Mouse (Mus musculus): ENCODE results near the gene Tssc4.
A peak's percentile ranks its signal among the peaks of the same experiment; 100 is the strongest.

Tssc4 gene

GRCm38 (mm10) chr7:143044826-143045206 lies 24.2 kb upstream of the Tssc4 start:
- no peak for DNase-seq (ENCODE audit: low spot score in 2 of 2)

- DNase-seq (ENCODE audit: low spot score in 2 of 2) = no peak
These were observed 22.7 kb upstream of the Tssc4 start for GRCm38 (mm10) chr7:143046358-143046757.

- no peak for DNase-seq (ENCODE audit: low spot score in 2 of 2)
These were observed 19.7 kb upstream of the Tssc4 start for GRCm38 (mm10) chr7:143049331-143049730.

GRCm38 (mm10) chr7:143049841-143050816 lies 18.9 kb upstream of the Tssc4 start:
- no peak for DNase-seq (ENCODE audit: low spot score in 2 of 2)

GRCm38 (mm10) chr7:143051316-143051715 lies 17.7 kb upstream of the Tssc4 start:
- DNase-seq (ENCODE audit: low spot score in 2 of 2) = no peak

GRCm38 (mm10) chr7:143052626-143053007 lies 16.4 kb upstream of the Tssc4 start, which contains the start of gene Cd81:
TSS of gene Cd81 (plus strand) at chr7:143052739.
- DNase-seq (ENCODE audit: low spot score in 2 of 2) = peak; percentile 73 to 74

- no peak for DNase-seq (ENCODE audit: low spot score in 2 of 2)
These were observed 15.8 kb upstream of the Tssc4 start for GRCm38 (mm10) chr7:143053008-143053899.

GRCm38 (mm10) chr7:143053961-143054611 lies 15.0 kb upstream of the Tssc4 start:
- DNase-seq (ENCODE audit: low spot score in 2 of 2) = no peak

GRCm38 (mm10) chr7:143054612-143054965 lies 14.5 kb upstream of the Tssc4 start:
- DNase-seq (ENCODE audit: low spot score in 2 of 2) = no peak

GRCm38 (mm10) chr7:143055001-143055400 lies 14.0 kb upstream of the Tssc4 start:
- no peak for DNase-seq (ENCODE audit: low spot score in 2 of 2)

- DNase-seq (ENCODE audit: low spot score in 2 of 2) = no peak
These were observed 13.4 kb upstream of the Tssc4 start for GRCm38 (mm10) chr7:143055499-143056186.

- DNase-seq (ENCODE audit: low spot score in 2 of 2) = no peak
These were observed 12.0 kb upstream of the Tssc4 start for GRCm38 (mm10) chr7:143057023-143057422.

GRCm38 (mm10) chr7:143057667-143058220 lies 11.3 kb upstream of the Tssc4 start:
- no peak for DNase-seq (ENCODE audit: low spot score in 2 of 2)

- DNase-seq (ENCODE audit: low spot score in 2 of 2) = no peak
These were observed 10.8 kb upstream of the Tssc4 start for GRCm38 (mm10) chr7:143058221-143058697.

GRCm38 (mm10) chr7:143059202-143059870 lies 9.7 kb upstream of the Tssc4 start:
- DNase-seq (ENCODE audit: low spot score in 2 of 2) = no peak

- DNase-seq (ENCODE audit: low spot score in 2 of 2) = no peak
These were observed 6.3 kb upstream of the Tssc4 start for GRCm38 (mm10) chr7:143062704-143063103.

- no peak for DNase-seq (ENCODE audit: low spot score in 2 of 2)
These were observed 4.8 kb upstream of the Tssc4 start for GRCm38 (mm10) chr7:143064226-143064625.

- no peak for DNase-seq (ENCODE audit: low spot score in 2 of 2)
These were observed 3.4 kb upstream of the Tssc4 start for GRCm38 (mm10) chr7:143065692-143066091.

GRCm38 (mm10) chr7:143067469-143067868 lies 1.6 kb upstream of the Tssc4 start:
- no peak for DNase-seq (ENCODE audit: low spot score in 2 of 2)

GRCm38 (mm10) chr7:143067897-143068296 lies 1.2 kb upstream of the Tssc4 start:
- DNase-seq (ENCODE audit: low spot score in 2 of 2) = no peak
